Mouse (Mus musculus) ES-Bruce4 (cell line): ENCODE data around the gene Lin37. TPM values are rescaled to one million over a fixed set of nuclear protein-coding genes. Genes with fewer than 3 reads are reported as not detected.

Experiments
- H3K27ac ChIP-seq: 2 replicates; pipeline ENCODE4 v1.5.1; 2012; ENCODE audit warnings: low read length, inconsistent platforms; ENCODE audit not compliant: insufficient read depth
- H3K27me3 ChIP-seq: 2 replicates; pipeline ENCODE4 v1.6.1; 2012; ENCODE audit warnings: mild to moderate bottlenecking, low read length, inconsistent platforms; ENCODE audit not compliant: control insufficient read depth, poor library complexity, insufficient read depth, severe bottlenecking
- H3K36me3 ChIP-seq: 2 replicates; pipeline ENCODE4 v1.6.1; 2012; ENCODE audit warnings: inconsistent platforms, mild to moderate bottlenecking, low read length, moderate library complexity; ENCODE audit not compliant: control insufficient read depth, poor library complexity, insufficient read depth, severe bottlenecking
- H3K4me1 ChIP-seq: one replicate; pipeline ENCODE4 v1.8.1; 2011; ENCODE audit warnings: low read length; ENCODE audit not compliant: control insufficient read depth, insufficient read depth
- H3K4me3 ChIP-seq: 2 replicates; pipeline ENCODE4 v1.5.1; 2011; ENCODE audit warnings: low read depth, mild to moderate bottlenecking, low read length
- H3K9ac ChIP-seq: 2 replicates; pipeline ENCODE4 v1.6.1; 2012; ENCODE audit warnings: low read depth, mild to moderate bottlenecking, inconsistent platforms; ENCODE audit not compliant: poor library complexity, severe bottlenecking
- H3K9me3 ChIP-seq: replicated peaks from 2 replicates; pipeline ENCODE4 v1.6.1; 2012; ENCODE audit warnings: mild to moderate bottlenecking, low read length, inconsistent platforms; ENCODE audit not compliant: control insufficient read depth, poor library complexity, insufficient read depth, severe bottlenecking
- CTCF ChIP-seq: IDR thresholded peaks from one replicate; pipeline ENCODE4 v1.8.1; 2011; ENCODE audit warnings: low read depth, low read length
- EP300 ChIP-seq: IDR thresholded peaks from 2 replicates; pipeline ENCODE4 v1.6.1; 2011; ENCODE audit warnings: low read depth, low read length; ENCODE audit not compliant: insufficient read depth
- POLR2A ChIP-seq: IDR thresholded peaks from one replicate; pipeline ENCODE4 v1.8.1; 2011; ENCODE audit warnings: low read length; ENCODE audit not compliant: insufficient read depth
- polyA plus RNA-seq: library from polyadenylated mRNA; stranded (reverse); fragments of >200 nt; gene quantifications from 2 replicates; pipeline ENCODE4 v1.2.4, GENCODE M21; 2011; ENCODE audit warnings: low read depth; ENCODE audit not compliant: missing spikeins, insufficient read depth, insufficient read length

The Lin37 gene
- polyA plus RNA-seq, 1 experiment = 23.3 TPM

DNA sequence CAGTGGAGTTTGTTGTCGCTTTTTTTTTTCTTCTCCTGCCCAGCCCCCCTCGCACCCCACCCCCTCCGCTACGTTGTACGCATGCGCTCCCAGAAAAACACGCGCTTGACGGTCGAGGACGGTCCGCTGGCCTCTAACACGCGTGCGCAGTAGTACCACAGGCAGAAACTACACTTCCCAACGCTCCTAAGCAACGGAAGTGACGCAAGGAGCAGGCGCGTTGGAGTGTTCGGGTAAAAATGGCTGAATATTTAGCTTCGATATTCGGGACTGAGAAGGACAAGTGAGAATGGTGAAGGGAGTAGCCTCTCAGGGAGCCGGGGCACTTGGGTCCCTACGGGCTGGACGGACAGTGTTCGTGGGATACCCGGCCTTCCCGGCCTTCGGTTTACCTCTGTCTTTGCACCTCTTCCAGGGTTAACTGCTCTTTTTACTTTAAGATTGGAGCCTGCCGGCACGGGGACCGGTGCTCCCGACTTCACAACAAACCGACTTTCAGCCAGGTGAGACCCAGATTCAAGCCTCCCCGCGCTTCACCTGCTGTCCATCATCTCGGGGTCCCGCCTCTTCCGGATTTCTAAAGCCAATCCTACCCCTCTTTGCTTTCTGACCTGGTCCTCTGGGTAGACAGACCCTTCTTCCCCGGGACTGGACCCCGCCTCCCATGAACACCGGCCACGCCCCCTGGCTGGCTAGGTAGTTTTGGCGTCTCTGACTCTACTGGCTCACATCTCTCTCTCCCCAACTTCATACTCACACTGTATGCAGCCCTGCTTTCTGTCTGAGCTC lies 3.7 kb upstream of the Lin37 start, which contains the start of the genes U2af1l4, Gm49396 and Psenen:
Gene U2af1l4 (plus strand): TSS at position 185 of the 789 bp plus-strand sequence.
Gene Gm49396 (plus strand): TSS at position 228 of the 789 bp plus-strand sequence.
Gene Psenen (minus strand): TSS at position 511 of the 789 bp plus-strand sequence.
- no peaks in the 10 kb centered on the region; the same call in 1 of the 2 replicates for H3K36me3 ChIP-seq
- no peaks in the 10 kb centered on the region for H3K27me3 ChIP-seq
- TF ChIP-seq POLR2A (no peak), EP300 (peak; percentile 50; the same call in 1 of the 2 replicates)
- H3K27ac ChIP-seq = peak within 1 kb of the TSS; percentile 74
- H3K4me1 ChIP-seq = no peaks in the 10 kb centered on the region
- peak within 1 kb of the TSS; percentile 99 for H3K4me3 ChIP-seq
- no peaks in the 10 kb centered on the region for H3K9me3 ChIP-seq
- H3K9ac ChIP-seq = peak within 1 kb of the TSS; percentile 93

DNA sequence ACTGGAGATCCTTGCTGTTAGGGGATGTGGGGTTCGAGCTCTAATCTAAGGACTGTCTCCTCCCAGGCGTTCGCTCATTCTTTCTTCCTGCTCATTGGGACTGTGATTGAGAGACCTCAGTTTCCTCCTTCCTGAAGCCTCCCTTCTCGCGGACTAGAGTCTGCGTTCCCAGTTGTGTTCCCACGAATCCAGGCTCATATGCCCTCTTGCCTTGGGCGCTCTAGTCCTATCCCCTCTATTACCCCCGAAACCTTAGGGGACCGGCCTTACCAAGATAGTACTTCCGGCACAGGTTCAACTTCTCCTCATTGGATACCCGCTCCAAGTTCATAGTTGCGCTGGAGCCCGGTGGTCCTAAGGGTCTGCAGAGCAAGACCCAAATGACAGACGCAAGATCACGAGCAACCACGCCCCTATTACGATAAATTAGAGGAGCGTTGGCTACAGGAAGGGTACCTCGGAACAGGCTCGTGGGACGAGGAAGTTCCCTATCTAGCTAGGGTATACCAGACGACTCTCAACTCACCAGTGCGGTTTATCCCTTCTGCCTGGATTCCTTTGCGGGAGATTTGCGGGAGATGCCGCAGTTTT lies 3.0 kb upstream of the Lin37 start:
- Histone ChIP-seq H3K4me3 (peak overlapping the region; percentile 99), H3K9me3 (no peaks in the 10 kb centered on the region), H3K27ac (peak overlapping the region; percentile 25; the same call in 1 of the 2 replicates), H3K36me3 (no peaks in the 10 kb centered on the region; the same call in 1 of the 2 replicates), H3K9ac (peak overlapping the region; percentile 89), H3K27me3 (no peaks in the 10 kb centered on the region), H3K4me1 (peaks cover 3% of the 10 kb centered on the region)
- TF ChIP-seq POLR2A (no peak), EP300 (no peak), CTCF (no peak)

DNA sequence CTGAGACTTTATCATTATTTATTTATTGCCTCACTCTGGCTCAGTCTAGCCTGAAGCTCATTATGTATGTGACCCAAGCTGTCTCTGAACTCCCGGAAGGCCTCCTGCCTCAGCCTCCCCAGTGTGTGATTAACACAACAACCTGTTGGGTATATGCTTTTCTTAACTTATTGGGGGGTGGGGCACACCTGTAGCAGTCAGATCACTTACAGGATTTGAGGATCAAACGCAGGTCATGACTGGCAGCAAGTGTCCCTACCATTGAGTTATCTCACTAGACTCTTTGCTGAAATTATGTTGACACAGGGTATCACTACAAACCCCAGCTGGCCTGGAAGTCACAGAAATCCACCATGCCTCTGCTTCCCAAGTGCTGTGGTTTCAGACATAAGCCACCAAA lies 658 bp upstream of the Lin37 start:
- Histone ChIP-seq H3K27ac (no peak overlapping the region), H3K4me3 (no peak overlapping the region), H3K36me3 (peaks cover 11% of the 10 kb centered on the region), H3K9me3 (no peaks in the 10 kb centered on the region), H3K4me1 (peaks cover 3% of the 10 kb centered on the region), H3K9ac (peak overlapping the region; percentile 24; the same call in 1 of the 2 replicates), H3K27me3 (no peaks in the 10 kb centered on the region)
- TF ChIP-seq CTCF (no peak), EP300 (no peak), POLR2A (no peak)

GRCm38 (mm10) chr7:30558656-30559442 lies 789 bp downstream of the Lin37 start:
- peaks cover 3% of the 10 kb centered on the region for H3K4me1 ChIP-seq
- peak overlapping the region; percentile 74 for H3K9ac ChIP-seq
- peak overlapping the region; percentile 13; the same call in 1 of the 2 replicates for H3K27ac ChIP-seq
- H3K27me3 ChIP-seq = no peaks in the 10 kb centered on the region
- peak overlapping the region; percentile 93 for H3K4me3 ChIP-seq
- H3K36me3 ChIP-seq = peaks cover 16% of the 10 kb centered on the region
- TF ChIP-seq POLR2A = no peak
- TF ChIP-seq CTCF = no peak
- TF ChIP-seq EP300 = no peak
- no peaks in the 10 kb centered on the region for H3K9me3 ChIP-seq

DNA sequence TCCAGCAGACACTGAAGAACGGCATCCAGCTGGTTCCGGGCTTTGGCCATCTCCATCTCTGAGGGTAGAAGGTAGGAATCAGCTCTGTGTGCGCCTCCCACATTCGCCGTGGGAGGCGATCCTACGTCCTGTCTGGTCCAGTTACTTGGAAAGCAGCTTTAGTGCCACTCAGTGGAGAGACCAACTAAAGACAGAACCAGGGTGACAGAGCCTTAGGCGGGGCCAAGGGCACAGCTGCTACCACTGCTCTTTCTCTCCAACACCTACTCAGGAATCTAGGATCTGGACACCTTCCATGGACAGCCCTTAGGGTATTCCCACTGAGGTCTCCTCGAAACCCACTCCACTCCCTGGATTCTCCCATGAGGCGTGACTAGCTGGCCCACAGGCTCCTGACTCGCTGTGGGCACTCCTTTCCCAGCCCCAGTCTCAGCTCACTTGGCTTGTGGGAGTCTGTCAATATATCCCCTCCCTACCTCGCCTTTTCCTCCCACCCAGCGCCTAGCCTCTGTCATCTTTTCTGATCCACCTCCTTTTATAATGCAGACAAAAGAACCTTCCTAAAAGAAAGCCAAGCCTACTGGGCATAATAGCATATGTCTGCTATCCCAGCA lies 1.6 kb downstream of the Lin37 start:
- Histone ChIP-seq H3K4me3 (no peak overlapping the region), H3K36me3 (peaks cover 16% of the 10 kb centered on the region), H3K27ac (no peak overlapping the region), H3K27me3 (no peaks in the 10 kb centered on the region), H3K9me3 (no peaks in the 10 kb centered on the region), H3K4me1 (peaks cover 3% of the 10 kb centered on the region), H3K9ac (0 out of 2 replicates have a peak overlapping the region, but pooled peaks have one; percentile 74)
- TF ChIP-seq EP300 (no peak), POLR2A (no peak), CTCF (no peak)
